Mouse (Mus musculus): ENCODE results near the gene Vps16.

GRCm38 (mm10) chr2:130438861-130439260 lies 14.7 kb downstream of the Vps16 start:
- TF ChIP-seq CTCF (IDR thresholded peaks at IDR 0.05; ENCODE audit: control insufficient read depth, insufficient read depth, insufficient replicate concordance, low read depth, low read length) (no peak), POLR2A (IDR thresholded peaks at IDR 0.05; ENCODE audit: control insufficient read depth, low read depth, low read length) (no peak)

All from testis, adult 2 months (tissue).